Mouse (Mus musculus) lung, embryonic 16.5 days (tissue): ENCODE measurements around the gene Neu2. TPM values are rescaled to one million over a fixed set of nuclear protein-coding genes. Genes with fewer than 3 reads are reported as not detected.

Experiments
- ATAC-seq: fragments of 200-750 bp; cut with Nextera tagmentation; 2 replicates; pipeline ENCODE4 v1.8.0; 2017; ENCODE audit warnings: low read depth, mild to moderate bottlenecking, moderate library complexity
- H3K27ac ChIP-seq: fragments of 300-500 bp; sonication (generic); 2 replicates; pipeline ENCODE4 v1.5.1; 2014; ENCODE audit warnings: mild to moderate bottlenecking, control low read depth, low read length
- H3K27me3 ChIP-seq: fragments of 300-500 bp; sonication (generic); 2 replicates; pipeline ENCODE4 v1.6.1; 2014; ENCODE audit warnings: low read depth, low read length, mixed read lengths; ENCODE audit not compliant: control insufficient read depth, insufficient read depth
- H3K36me3 ChIP-seq: fragments of 300-500 bp; sonication (generic); 2 replicates; pipeline ENCODE4 v1.6.1; 2014; ENCODE audit warnings: low read length; ENCODE audit not compliant: control insufficient read depth, insufficient read depth
- H3K4me1 ChIP-seq: fragments of 300-500 bp; sonication (generic); replicated peaks from 2 replicates; pipeline ENCODE4 v1.6.1; 2014; ENCODE audit warnings: low read length, mixed read lengths; ENCODE audit not compliant: control insufficient read depth, insufficient read depth
- H3K4me2 ChIP-seq: fragments of 300-500 bp; sonication (generic); 2 replicates; pipeline ENCODE4 v1.6.1; 2014; ENCODE audit warnings: low read depth, low read length, control low read depth
- H3K4me3 ChIP-seq: fragments of 300-500 bp; sonication (generic); 2 replicates; pipeline ENCODE4 v1.5.1; 2014; ENCODE audit warnings: mild to moderate bottlenecking, low read length, control low read depth
- H3K9ac ChIP-seq: fragments of 300-500 bp; sonication (generic); 2 replicates; pipeline ENCODE4 v1.6.1; 2014; ENCODE audit warnings: low read length, control low read depth
- H3K9me3 ChIP-seq: fragments of 300-500 bp; sonication (generic); 2 replicates; pipeline ENCODE4 v1.6.1; 2016; ENCODE audit warnings: low read length; ENCODE audit not compliant: control insufficient read depth
- WGBS: fragments of 180-500 bp; shearing (Covaris S2); extraction: QIAGEN DNeasy Blood & Tissue Kit; methylation state at CpG from one replicate; pipeline ENCODE4 v1.1.7; 2014; 5-methylcytosine and 5-hydroxymethylcytosine counted together
- polyA plus RNA-seq: library from polyadenylated mRNA; unstranded; fragments of >200 nt; fragmentation: Nextera tagmentation; extraction: Ambion mirVana; gene quantifications from 2 replicates; pipeline ENCODE4 v1.2.1, GENCODE M21; 2015

Gene Neu2
- polyA plus RNA-seq, 1 experiment from 2014 or later, result 5.4 TPM

DNA sequence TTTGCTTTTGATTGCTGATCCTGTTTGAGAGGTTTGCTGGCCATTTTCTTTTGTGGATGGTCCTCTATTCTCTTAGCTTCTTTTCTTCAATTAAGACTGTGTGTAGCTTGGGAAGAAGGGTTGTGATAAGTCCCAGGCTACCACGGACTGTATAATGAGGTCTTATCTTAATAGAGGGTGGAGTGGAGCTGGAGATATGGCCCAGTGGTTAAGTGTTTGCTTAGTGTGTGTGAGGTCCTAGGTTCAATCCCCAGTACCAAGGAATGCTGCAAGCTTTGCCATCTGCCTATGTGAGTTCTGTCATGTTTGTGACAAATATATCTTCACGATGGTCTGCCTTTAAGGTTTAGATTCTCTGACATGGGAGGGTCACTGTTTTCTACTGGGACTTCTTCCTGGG, 118.4 kb downstream of the Neu2 start:
- H3K4me2 ChIP-seq, result no peak overlapping the region
- no peak overlapping the region for H3K9ac ChIP-seq
- no peaks in the 10 kb centered on the region for H3K36me3 ChIP-seq
- H3K4me1 ChIP-seq, result peaks cover 3% of the 10 kb centered on the region; the same call in 1 of the 2 replicates
- H3K27me3 ChIP-seq, result no peaks in the 10 kb centered on the region
- 29% methylated on average over 2 of the region's 2 CpGs for WGBS
- no peaks in the 10 kb centered on the region for H3K9me3 ChIP-seq
- H3K27ac ChIP-seq, result no peak overlapping the region
- H3K4me3 ChIP-seq, result no peak overlapping the region
- no peak for ATAC-seq

DNA sequence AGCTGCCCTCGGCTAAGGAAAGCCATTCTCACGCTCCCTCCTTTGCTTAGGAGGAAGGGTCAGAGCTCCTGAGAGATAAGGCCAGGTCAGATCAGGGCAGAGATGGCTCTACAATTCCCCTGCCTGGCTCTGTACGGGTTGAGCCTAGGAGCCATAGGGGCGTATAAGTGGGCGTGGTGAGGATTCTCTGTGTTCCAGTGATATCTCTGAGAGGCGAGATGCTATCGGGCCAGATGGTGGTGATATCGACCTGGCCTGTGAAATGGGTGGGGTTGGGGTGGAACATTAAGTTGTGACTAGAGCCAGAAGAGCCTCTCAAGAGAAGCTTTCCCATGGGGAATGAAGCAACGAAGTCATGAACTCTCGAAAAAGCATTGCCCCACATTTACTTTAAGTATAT, 121.9 kb downstream of the Neu2 start:
- no peak overlapping the region for H3K4me3 ChIP-seq
- no peaks in the 10 kb centered on the region for H3K27me3 ChIP-seq
- 63% methylated on average over 10 of the region's 10 CpGs for WGBS
- no peaks in the 10 kb centered on the region for H3K36me3 ChIP-seq
- H3K9ac ChIP-seq, result no peak overlapping the region
- H3K4me1 ChIP-seq, result peaks cover 2% of the 10 kb centered on the region; the same call in 1 of the 2 replicates
- H3K9me3 ChIP-seq, result no peaks in the 10 kb centered on the region
- no peak overlapping the region for H3K27ac ChIP-seq
- no peak overlapping the region for H3K4me2 ChIP-seq
- ATAC-seq, result no peak

DNA sequence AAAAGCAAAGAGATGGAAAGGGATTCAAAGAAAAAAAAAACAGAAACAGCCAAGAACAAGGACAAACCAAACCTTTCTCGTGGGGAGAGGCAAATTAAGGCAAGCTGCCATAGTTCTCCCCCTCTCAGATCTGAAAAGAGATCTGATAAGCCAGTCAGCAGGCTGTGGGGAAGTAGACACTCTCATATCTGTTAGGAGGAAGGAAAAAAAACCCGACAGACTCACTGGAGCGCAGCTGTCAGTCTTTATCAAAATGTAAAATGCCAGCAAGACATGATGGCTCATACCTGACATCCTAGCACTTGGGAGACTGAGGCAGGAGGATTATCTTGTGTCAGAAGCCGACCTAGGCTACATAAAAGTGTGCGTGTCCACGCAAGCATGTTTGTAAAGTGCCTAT, 122.5 kb downstream of the Neu2 start:
- no peak for ATAC-seq
- 66% methylated on average over 6 of the region's 6 CpGs for WGBS

DNA sequence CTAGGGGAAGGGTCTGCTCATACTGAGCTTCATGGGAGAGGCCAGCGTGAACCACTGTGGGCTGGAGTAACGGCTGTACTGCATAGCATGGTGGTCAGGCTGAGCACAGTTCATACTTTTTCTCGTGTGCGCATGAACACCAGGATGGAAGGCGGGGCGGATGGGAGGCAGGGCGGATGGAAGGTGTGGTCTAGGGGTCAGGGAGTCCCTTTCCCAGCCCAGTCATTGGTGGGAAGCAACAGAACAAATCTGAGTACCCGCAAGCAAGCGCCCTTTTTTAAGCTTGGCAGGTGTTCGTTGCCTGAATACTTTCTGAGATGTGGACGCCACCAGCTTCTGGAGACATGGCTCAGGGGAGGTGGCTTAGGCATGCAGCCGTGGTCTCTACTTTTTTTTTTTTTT, 127.0 kb downstream of the Neu2 start:
- 82% methylated on average over 12 of the region's 12 CpGs for WGBS
- no peak for ATAC-seq
- Histone ChIP-seq H3K27me3 (no peaks in the 10 kb centered on the region), H3K9me3 (no peaks in the 10 kb centered on the region), H3K9ac (no peak overlapping the region), H3K4me1 (no peaks in the 10 kb centered on the region), H3K36me3 (no peaks in the 10 kb centered on the region), H3K4me3 (no peak overlapping the region), H3K27ac (no peak overlapping the region), H3K4me2 (no peak overlapping the region)

More for the DNA sequence above, 122.5 kb downstream of the Neu2 start:
- H3K27me3 ChIP-seq, result no peaks in the 10 kb centered on the region
- H3K36me3 ChIP-seq, result no peaks in the 10 kb centered on the region
- H3K27ac ChIP-seq, result no peak overlapping the region
- no peaks in the 10 kb centered on the region for H3K4me1 ChIP-seq
- H3K9ac ChIP-seq, result no peak overlapping the region
- H3K4me2 ChIP-seq, result no peak overlapping the region
- no peak overlapping the region for H3K4me3 ChIP-seq
- H3K9me3 ChIP-seq, result no peaks in the 10 kb centered on the region

DNA sequence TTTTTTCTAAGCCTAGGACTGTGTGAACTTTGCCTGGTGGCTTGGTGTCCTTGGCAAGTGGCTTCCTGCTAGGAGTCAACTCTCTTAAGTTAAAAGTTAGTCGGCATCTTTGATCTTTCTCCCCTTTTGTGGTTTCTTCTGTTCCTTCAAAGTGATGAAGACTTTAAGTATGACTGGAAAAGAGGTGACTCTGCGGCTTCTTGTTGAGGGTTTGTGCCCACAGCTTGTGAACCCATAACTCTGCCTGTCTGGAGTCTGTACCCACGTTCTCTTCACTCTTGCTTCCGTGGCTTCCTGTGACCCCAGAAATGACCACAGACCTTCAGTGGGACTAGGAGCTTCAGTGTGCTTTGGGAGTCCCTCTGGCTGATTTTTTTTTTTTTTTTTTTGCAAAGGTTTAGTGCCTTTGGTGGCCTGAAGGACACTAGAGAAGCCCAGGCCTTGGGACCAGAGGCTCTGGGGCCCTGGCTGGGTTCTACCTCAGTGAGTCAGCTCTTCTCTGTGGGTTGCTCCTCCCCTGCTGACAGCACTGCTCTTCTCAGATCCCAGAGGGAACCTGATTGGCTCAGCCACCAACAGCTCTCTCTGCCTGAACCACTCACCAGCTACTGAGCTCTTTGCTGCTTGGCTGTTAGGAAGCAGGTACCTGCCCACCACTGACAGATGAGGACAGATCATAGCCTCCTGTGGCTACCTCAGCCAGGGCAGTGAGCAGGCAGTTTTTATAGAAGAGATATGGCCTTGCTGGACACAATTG, 127.6 kb downstream of the Neu2 start:
- 87% methylated on average over 4 of the region's 4 CpGs for WGBS

DNA sequence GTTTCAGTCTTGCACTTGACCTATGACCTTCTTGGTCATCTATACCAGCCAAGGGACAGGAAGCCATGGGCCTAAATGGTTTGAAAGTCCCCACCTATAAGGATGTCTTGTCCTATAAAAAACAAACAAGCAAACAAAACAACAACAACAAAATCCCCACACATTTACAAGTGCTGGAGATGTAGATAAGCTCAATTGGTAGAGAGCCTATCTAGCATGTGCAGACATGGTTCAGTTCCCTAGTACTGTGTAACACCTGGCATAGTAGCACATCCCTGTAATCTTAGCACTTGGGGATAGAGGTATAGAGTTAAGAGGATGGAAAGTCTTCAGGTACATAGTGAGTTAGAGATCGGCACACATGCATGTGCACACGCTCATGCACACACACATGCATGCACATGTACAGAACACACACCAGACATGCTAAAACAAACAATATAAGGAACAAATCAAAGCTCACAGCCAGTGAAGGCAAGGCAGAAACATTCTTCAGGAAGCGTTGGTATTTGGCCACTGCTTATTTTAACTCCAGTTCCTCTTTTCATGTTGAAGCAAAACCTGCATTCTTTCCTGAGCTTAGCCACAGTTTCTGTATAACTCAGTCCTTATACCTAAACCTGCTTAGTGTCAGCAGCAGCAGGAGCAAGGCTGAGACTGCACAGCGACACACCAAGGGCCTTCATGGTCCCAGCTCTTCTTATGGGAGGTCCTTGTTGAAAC, 128.3 kb downstream of the Neu2 start:
- H3K27ac ChIP-seq, result no peak overlapping the region
- no peak for ATAC-seq

More for the DNA sequence above, 127.6 kb downstream of the Neu2 start:
- Histone ChIP-seq H3K9ac (no peak overlapping the region), H3K4me3 (no peak overlapping the region), H3K36me3 (no peaks in the 10 kb centered on the region), H3K4me2 (no peak overlapping the region), H3K27ac (no peak overlapping the region), H3K9me3 (no peaks in the 10 kb centered on the region), H3K27me3 (no peaks in the 10 kb centered on the region), H3K4me1 (no peaks in the 10 kb centered on the region)
- peak; percentile 66 for ATAC-seq

DNA sequence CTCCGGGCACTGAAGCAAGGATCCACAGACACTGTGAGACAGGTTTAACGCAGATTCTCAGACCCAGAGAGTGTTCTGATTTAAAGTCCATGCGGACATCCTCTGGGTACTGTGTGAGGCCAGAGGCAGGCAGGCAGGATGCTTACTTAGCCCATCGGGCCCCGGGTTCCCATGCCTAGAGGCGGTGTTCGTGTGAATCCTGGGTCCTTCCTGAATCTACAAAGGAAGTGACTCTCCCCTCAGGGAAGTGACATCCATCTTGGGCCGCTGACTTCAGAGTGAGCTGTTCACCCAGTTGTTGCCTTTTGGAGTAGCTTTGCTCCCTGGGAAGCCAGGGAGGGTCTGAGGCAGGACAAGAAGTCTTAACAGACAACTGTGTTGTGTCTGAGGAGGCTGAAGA, 130.0 kb downstream of the Neu2 start:
- no peak for ATAC-seq
- H3K27ac ChIP-seq, result peak overlapping the region; percentile 84
- H3K4me3 ChIP-seq, result no peak overlapping the region
- H3K4me1 ChIP-seq, result no peaks in the 10 kb centered on the region
- 79% methylated on average over 8 of the region's 8 CpGs for WGBS
- H3K27me3 ChIP-seq, result no peaks in the 10 kb centered on the region
- no peak overlapping the region; the same call in 1 of the 2 replicates for H3K4me2 ChIP-seq
- no peaks in the 10 kb centered on the region for H3K9me3 ChIP-seq
- H3K9ac ChIP-seq, result no peak overlapping the region
- H3K36me3 ChIP-seq, result no peaks in the 10 kb centered on the region

More for the DNA sequence above, 128.3 kb downstream of the Neu2 start:
- no peaks in the 10 kb centered on the region for H3K27me3 ChIP-seq
- H3K4me1 ChIP-seq, result no peaks in the 10 kb centered on the region
- H3K9ac ChIP-seq, result no peak overlapping the region
- 78% methylated on average over 4 of the region's 4 CpGs for WGBS
- no peaks in the 10 kb centered on the region for H3K36me3 ChIP-seq
- no peak overlapping the region for H3K4me3 ChIP-seq
- no peaks in the 10 kb centered on the region for H3K9me3 ChIP-seq
- no peak overlapping the region for H3K4me2 ChIP-seq

DNA sequence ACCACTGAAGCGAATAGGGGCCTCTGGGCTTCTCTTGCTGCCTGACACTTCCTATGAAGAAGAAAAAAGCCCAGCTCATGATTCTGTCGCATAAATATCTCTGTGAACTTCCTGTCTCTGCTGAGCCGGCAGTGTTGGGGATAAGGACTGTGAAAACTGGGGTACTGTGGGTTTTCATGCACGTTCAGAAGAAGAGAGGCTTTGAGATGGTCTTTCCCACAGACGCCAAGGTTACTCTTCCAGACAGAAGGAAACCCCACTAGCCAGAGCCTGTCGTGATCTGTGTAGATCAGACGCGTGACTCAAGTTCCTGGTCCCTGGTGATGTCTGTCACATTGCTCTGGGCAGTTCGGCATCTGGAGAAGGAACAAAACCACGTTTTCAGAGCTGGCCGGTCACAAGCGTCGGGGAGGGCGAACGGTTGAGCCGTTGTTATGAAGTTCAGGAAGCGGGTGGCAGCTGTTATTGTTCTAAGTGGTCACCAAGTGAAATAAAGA, 130.5 kb downstream of the Neu2 start:
- no peaks in the 10 kb centered on the region for H3K4me1 ChIP-seq
- 42% methylated on average over 17 of the region's 17 CpGs for WGBS
- ATAC-seq, result peak; percentile 73
- no peak overlapping the region for H3K9ac ChIP-seq
- peak overlapping the region; percentile 84 for H3K27ac ChIP-seq
- H3K4me3 ChIP-seq, result no peak overlapping the region
- no peaks in the 10 kb centered on the region for H3K36me3 ChIP-seq
- H3K4me2 ChIP-seq, result no peak overlapping the region; the same call in none of the 2 replicates
- H3K9me3 ChIP-seq, result no peaks in the 10 kb centered on the region
- H3K27me3 ChIP-seq, result no peaks in the 10 kb centered on the region

DNA sequence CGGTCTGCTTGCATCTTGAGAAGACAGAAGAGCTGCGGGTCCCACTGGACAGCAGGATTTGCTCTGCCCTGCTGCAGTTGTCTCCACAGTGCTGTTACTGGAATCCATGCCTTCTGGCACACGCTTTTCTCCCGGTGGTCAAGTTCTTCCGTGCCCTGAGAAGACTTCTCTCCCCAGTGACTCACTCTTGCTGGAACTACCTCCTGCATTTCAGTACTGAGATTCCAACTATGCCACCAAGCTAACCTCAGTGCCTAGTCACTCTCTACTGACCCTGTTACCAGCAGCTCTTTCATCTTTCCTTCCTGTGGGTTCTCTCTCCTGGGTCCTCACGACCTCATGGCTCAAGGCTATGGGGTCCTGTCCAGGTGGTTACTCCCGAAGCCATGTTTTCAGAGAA, 133.3 kb downstream of the Neu2 start:
- Histone ChIP-seq H3K27me3 (no peaks in the 10 kb centered on the region), H3K27ac (no peak overlapping the region), H3K36me3 (no peaks in the 10 kb centered on the region), H3K9me3 (no peaks in the 10 kb centered on the region), H3K4me1 (no peaks in the 10 kb centered on the region), H3K4me3 (no peak overlapping the region), H3K4me2 (no peak overlapping the region), H3K9ac (no peak overlapping the region)
- WGBS, result 83% methylated on average over 7 of the region's 7 CpGs
- no peak for ATAC-seq
